Mouse (Mus musculus): ENCODE measurements around the gene BB287469.
"Not testable (repeated sequence)": the region's sequence is repeated elsewhere in the genome, so short reads cannot be mapped to it uniquely, and the experiment has no call there.

The BB287469 gene

DNA sequence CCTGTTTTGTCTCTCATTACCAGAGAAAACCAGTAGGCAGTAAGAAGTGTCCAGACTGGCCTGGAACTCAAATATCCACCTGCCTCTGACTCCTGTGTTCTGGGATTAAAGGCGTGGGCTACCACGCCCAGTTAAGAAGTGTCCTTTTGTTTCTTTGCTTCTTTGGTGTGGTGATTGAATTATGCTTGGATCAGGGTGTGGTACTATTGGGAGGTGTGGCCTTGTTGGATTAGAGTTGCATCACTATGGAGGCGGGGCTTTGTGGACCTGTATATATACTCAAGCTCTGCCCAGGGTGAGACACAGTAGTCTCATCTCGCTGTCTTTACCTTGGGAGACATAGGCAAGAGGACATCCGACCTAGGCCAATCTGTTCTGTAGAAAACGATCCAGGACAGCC, at the start of gene BB287469:
BB287469 (plus strand) TSS at position 301 of the 400 bp plus-strand sequence.
- DNase-seq = not testable (repeated sequence)

DNA sequence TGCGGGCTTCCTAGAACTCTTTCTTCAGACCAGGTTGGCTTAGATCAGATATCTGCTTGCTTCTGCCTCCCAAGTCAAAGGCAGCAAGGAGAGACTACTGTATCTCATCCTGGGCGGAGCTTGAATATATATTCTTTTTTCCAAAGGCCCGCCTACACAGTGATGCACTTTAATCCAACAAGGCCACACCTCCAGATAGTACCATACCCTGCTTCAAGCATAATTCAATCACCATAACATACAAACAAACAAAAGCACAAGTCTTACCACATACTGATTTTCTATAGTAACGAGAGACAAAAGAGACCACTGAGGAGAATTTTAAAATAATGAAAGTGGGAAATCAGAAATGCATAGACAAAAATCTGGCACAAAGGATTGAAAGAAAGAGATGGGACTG, 40.7 kb upstream of the BB287469 start, which contains the start of gene Gm21319:
Gm21319 (minus strand) TSS at position 101 of the 400 bp plus-strand sequence.
- not testable (repeated sequence) for DNase-seq

DNA sequence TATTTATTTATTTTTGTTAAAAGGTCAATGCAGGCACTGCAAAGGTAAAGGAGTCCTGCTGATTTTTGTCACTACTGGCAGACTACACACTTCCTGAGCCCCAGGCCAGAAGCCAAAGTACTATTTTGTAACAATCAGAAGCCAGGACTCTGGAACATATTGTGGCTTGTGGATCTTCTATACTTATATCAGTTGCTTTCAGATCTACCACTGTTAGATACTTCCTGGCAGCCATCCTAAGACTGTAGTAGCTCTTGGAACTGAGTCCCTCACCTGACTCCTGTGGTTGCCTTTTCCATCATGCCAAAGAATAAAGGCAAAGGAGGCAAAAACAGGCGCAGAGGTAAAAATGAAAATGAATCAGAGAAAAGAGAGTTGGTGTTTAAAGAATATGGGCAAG, 21.2 kb upstream of the BB287469 start, which contains the start of gene Gm21936:
Gm21936 (plus strand) TSS at position 301 of the 400 bp plus-strand sequence.
- DNase-seq = not testable (repeated sequence)

GRCm38 (mm10) chr12:87797971-87798370, 18.4 kb upstream of the BB287469 start:
- DNase-seq = not testable (repeated sequence)

GRCm38 (mm10) chr12:87842239-87842638, 25.9 kb downstream of the BB287469 start, which contains the start of gene Gm2001:
Gene Gm2001, minus strand, starts transcription at chr12:87842339.
- DNase-seq = not testable (repeated sequence)

DNA sequence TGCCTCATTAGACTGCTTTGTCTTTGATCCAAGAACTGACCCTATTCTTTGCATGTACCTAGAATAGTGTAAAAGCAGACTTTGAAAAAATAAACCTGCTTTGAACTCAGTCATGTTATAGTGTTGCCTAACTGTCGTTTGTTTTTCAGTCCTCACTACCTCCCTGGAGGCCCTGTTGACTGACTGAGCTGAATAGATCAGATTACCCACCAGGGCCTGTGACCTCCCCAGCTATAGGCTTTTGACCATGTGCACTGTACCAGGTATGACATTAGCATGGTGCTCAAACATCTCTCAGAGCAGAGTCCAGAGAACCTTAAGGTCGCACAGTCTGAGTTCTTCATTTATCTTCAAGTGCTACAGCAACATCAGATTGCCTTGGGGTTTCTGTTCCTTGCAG, 34.3 kb downstream of the BB287469 start:
- not testable (repeated sequence) for DNase-seq

GRCm38 (mm10) chr12:87856067-87856466, 39.7 kb downstream of the BB287469 start:
- not testable (repeated sequence) for DNase-seq

DNA sequence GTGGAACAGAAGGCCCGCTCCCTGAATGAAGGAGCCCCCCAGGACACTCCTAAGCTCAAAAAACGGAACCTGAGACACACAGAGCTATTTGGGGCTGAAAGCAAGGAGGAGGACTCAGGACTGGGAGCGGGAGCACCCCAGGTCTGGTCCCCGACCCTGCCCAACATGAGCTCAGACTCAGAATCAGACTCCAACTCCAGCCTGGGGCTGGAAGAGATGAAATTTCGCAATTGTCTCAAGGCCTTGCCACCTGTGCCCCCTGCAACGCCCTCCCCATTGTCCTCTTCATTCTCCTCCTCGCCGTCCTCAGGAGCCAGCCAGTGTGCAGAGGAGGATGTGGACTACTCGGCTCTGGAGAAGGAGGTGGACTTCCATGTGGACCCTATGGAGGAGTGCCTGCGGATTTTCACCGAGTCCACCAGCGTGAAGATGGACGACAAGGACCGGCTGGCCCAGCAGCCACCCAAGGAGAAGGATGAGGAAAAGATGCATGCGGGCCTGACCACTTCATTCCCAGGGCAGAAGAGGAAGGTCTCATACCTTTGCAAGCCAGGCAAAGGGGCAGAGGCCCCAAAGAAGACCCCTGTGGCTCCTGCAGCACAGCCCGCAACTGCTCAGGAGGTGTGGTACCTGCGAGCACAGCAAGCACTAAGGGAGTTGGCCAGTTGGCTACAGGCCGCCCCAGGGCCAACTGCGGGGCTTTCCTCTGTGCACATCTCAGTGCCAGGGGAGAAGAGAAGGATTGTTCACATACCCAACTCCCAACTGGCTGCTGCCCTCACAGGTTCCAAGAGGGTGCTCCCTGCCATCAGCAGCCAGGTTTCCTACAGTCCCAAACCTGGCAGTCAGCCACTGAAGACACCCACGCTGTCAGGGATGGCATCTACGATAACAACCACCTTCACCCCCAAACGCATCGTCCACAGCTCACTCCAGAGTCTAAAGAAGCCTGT, 45.6 kb downstream of the BB287469 start:
- DNase-seq = not testable (repeated sequence)

DNA sequence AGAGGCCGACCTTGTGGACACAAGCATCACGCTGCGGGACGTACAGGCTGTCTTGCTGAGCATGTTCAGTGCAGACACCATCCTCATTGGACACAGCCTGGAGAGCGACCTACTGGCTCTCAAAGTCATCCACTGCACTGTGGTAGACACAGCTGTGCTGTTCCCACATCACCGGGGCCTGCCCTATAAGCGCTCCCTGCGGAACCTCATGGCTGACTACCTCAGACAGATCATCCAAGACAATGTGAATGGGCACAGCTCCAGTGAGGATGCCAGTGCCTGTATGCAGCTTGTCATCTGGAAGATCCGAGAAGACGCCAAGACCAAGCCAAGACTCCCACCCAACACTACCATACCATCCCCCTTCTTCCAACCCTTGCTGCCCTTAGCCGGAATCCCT, 47.3 kb downstream of the BB287469 start:
- DNase-seq = not testable (repeated sequence)

DNA sequence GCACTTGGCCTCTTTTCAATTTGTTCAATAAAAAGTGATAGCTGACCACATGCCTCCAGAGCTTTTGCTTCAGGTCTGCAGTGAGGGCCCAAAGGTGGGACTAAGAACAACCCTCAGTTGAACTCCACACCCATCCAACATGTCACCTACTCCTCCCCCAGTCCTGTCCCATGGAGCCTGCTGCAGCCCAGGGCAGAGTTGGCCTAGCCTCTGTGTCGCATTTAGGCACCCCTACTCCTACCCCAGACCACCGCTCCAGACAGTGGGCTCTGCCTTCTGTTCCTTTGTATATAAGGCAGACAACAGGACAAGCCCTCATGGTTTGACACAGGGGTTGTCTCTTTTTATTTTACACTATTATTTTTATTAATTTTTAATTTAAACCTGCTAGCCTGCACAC, 47.7 kb downstream of the BB287469 start:
- DNase-seq = not testable (repeated sequence)
